Mouse (Mus musculus) myocyte (in vitro differentiated cells): ENCODE data around the gene Tcl1b5.

Source experiments
- E2F4 ChIP-seq: IDR thresholded peaks from one replicate; pipeline ENCODE4 v1.6.1; 2011; ENCODE audit warnings: mild to moderate bottlenecking, control low read depth, moderate library complexity; ENCODE audit not compliant: insufficient read depth
- POLR2A ChIP-seq: IDR thresholded peaks from one replicate; pipeline ENCODE4 v1.6.1; 2011; ENCODE audit warnings: low read depth, mild to moderate bottlenecking, control low read depth, moderate library complexity; ENCODE audit not compliant: insufficient read length
- TCF12 ChIP-seq: IDR thresholded peaks from one replicate; pipeline ENCODE4 v1.6.1; 2011; ENCODE audit warnings: mild to moderate bottlenecking, control low read depth; ENCODE audit not compliant: poor library complexity, insufficient read depth, severe bottlenecking

DNA sequence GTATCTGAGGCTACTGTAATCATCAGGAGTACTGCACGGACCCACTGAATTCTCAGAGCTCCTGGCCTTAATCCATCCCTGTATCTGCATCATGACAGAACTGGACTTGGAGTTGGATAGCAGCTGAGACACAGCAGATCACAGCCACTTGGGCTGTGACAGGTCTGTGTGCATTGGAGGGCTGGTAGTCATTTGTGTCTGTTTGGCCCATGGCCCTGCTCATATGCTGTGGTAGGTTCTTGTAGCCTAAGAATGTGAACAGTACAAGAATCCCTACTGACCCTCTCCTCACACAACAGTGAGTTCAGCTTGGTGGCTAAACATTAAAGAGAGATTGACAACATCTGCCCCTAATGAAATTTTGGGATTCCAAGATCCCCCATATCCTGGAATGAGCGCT, 2.8 kb upstream of the Tcl1b5 start:
- no peak for TF ChIP-seq POLR2A
- no peak for TF ChIP-seq TCF12
- no peak for TF ChIP-seq E2F4
